Mouse (Mus musculus) cerebellum, adult 2 months (tissue): ENCODE data around the gene Phf21b.

Experiments
- CTCF ChIP-seq: fragments of 200-500 bp; IDR thresholded peaks from 2 replicates; pipeline ENCODE4 v1.5.1; 2011; ENCODE audit warnings: low read depth, mild to moderate bottlenecking, control low read depth, low read length, moderate library complexity, borderline replicate concordance; ENCODE audit not compliant: insufficient read depth
- POLR2A ChIP-seq: fragments of 200-500 bp; IDR thresholded peaks from 2 replicates; pipeline ENCODE4 v1.6.1; 2011; ENCODE audit warnings: low read length, control low read depth, borderline replicate concordance; ENCODE audit not compliant: insufficient read depth

DNA sequence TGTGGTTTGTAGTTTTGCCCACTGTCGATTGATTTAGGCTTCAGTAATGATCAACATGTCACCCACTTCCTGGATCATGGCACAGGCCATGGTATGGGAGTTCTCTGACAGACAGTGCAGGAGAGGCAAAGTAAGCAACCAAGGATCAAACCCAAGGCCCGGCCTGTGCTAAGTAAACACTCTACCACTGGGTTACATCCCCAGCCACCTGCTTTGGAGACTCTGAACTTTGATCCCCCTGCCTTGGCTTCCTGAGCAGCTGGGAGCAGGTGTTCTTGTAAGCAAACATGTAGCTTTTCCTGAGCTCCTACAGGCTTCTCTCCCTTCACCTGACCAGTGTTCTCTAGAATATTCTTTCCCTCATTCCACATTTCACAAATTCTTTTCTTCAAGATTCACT is 1.8 kb upstream of the Phf21b start:
- TF ChIP-seq CTCF: no peak
- TF ChIP-seq POLR2A: no peak
